Mouse (Mus musculus): ENCODE measurements around the gene Fbxw8. TPM values are rescaled to one million over a fixed set of nuclear protein-coding genes. Genes with fewer than 3 reads are reported as not detected.

Gene Fbxw8
- total and polyA plus RNA-seq, 2 experiments from 2014 or later: 14.4 to 43.0 TPM

GRCm38 (mm10) chr5:118047091-118047757, 108.0 kb downstream of the Fbxw8 start:
- DNase-seq (ENCODE audit: low spot score) (no peak), ATAC-seq (ENCODE audit: low FRiP score) (no peak)
- no peak overlapping the region for H3K4me2 ChIP-seq (ENCODE audit: low read depth, low read length, poor library complexity, severe bottlenecking)
- no peaks in the 10 kb centered on the region for H3K27me3 ChIP-seq (ENCODE audit: insufficient read depth, low read length)
- H3K9me3 ChIP-seq (ENCODE audit: low read length): no peaks in the 10 kb centered on the region
- H3K4me1 ChIP-seq (ENCODE audit: insufficient read depth, low read length): no peaks in the 10 kb centered on the region
- no peak overlapping the region for H3K4me3 ChIP-seq (ENCODE audit: low read depth, low read length)
- TF ChIP-seq CTCF (IDR thresholded peaks at IDR 0.05): no peak
- 89% methylated on average over 14 of the region's 14 CpGs for WGBS
- no peak overlapping the region for H3K9ac ChIP-seq (replicated peaks; ENCODE audit: low read length, poor library complexity, severe bottlenecking)
- H3K36me3 ChIP-seq (ENCODE audit: insufficient read depth, low read length): no peaks in the 10 kb centered on the region
- H3K27ac ChIP-seq (ENCODE audit: low read depth, low read length): no peak overlapping the region

- Histone ChIP-seq H3K4me3 (ENCODE audit: low read depth, low read length) (no peak overlapping the region), H3K9ac (replicated peaks; ENCODE audit: low read length, poor library complexity, severe bottlenecking) (no peak overlapping the region), H3K9me3 (ENCODE audit: low read length) (no peaks in the 10 kb centered on the region), H3K27ac (ENCODE audit: low read depth, low read length) (no peak overlapping the region), H3K4me2 (ENCODE audit: low read depth, low read length, poor library complexity, severe bottlenecking) (no peak overlapping the region), H3K27me3 (ENCODE audit: insufficient read depth, low read length) (no peaks in the 10 kb centered on the region), H3K4me1 (ENCODE audit: insufficient read depth, low read length) (no peaks in the 10 kb centered on the region), H3K36me3 (ENCODE audit: insufficient read depth, low read length) (no peaks in the 10 kb centered on the region)
- 96% methylated on average over 9 of the region's 9 CpGs for WGBS
- ATAC-seq (ENCODE audit: low FRiP score) (no peak), DNase-seq (ENCODE audit: low spot score) (no peak)
- TF ChIP-seq CTCF (IDR thresholded peaks at IDR 0.05): no peak
Measured at GRCm38 (mm10) chr5:118045385-118045784, 109.9 kb downstream of the Fbxw8 start.

- H3K27ac ChIP-seq (ENCODE audit: low read depth, low read length): no peak overlapping the region
- 74% methylated on average over 6 of the region's 6 CpGs for WGBS
- ATAC-seq (ENCODE audit: low FRiP score) (no peak), DNase-seq (ENCODE audit: low spot score) (peak; percentile 47)
- no peaks in the 10 kb centered on the region for H3K4me1 ChIP-seq (ENCODE audit: insufficient read depth, low read length)
- H3K27me3 ChIP-seq (ENCODE audit: insufficient read depth, low read length): no peaks in the 10 kb centered on the region
- TF ChIP-seq CTCF (IDR thresholded peaks at IDR 0.05): no peak
- no peak overlapping the region for H3K4me3 ChIP-seq (ENCODE audit: low read depth, low read length)
- no peak overlapping the region for H3K9ac ChIP-seq (replicated peaks; ENCODE audit: low read length, poor library complexity, severe bottlenecking)
- H3K4me2 ChIP-seq (ENCODE audit: low read depth, low read length, poor library complexity, severe bottlenecking): no peak overlapping the region
- no peaks in the 10 kb centered on the region for H3K9me3 ChIP-seq (ENCODE audit: low read length)
- no peaks in the 10 kb centered on the region for H3K36me3 ChIP-seq (ENCODE audit: insufficient read depth, low read length)
Measured at GRCm38 (mm10) chr5:118044907-118045306, 110.4 kb downstream of the Fbxw8 start.

- TF ChIP-seq CTCF (IDR thresholded peaks at IDR 0.05): no peak
- H3K27me3 ChIP-seq (ENCODE audit: insufficient read depth, low read length): no peaks in the 10 kb centered on the region
- H3K27ac ChIP-seq (ENCODE audit: low read depth, low read length): no peak overlapping the region
- no peaks in the 10 kb centered on the region for H3K36me3 ChIP-seq (ENCODE audit: insufficient read depth, low read length)
- DNase-seq (ENCODE audit: low spot score) (no peak), ATAC-seq (ENCODE audit: low FRiP score) (no peak)
- H3K9ac ChIP-seq (replicated peaks; ENCODE audit: low read length, poor library complexity, severe bottlenecking): no peak overlapping the region
- H3K4me1 ChIP-seq (ENCODE audit: insufficient read depth, low read length): no peaks in the 10 kb centered on the region; the same call in 1 of the 2 replicates
- H3K4me2 ChIP-seq (ENCODE audit: low read depth, low read length, poor library complexity, severe bottlenecking): no peak overlapping the region
- no peak overlapping the region for H3K4me3 ChIP-seq (ENCODE audit: low read depth, low read length)
- H3K9me3 ChIP-seq (ENCODE audit: low read length): no peaks in the 10 kb centered on the region
- 82% methylated on average over 4 of the region's 4 CpGs for WGBS
Measured at GRCm38 (mm10) chr5:118043761-118044160, 111.5 kb downstream of the Fbxw8 start.

- Histone ChIP-seq H3K4me2 (ENCODE audit: low read depth, low read length, poor library complexity, severe bottlenecking) (no peak overlapping the region), H3K4me3 (ENCODE audit: low read depth, low read length) (no peak overlapping the region), H3K9me3 (ENCODE audit: low read length) (no peaks in the 10 kb centered on the region), H3K9ac (replicated peaks; ENCODE audit: low read length, poor library complexity, severe bottlenecking) (no peak overlapping the region), H3K27ac (ENCODE audit: low read depth, low read length) (no peak overlapping the region), H3K27me3 (ENCODE audit: insufficient read depth, low read length) (no peaks in the 10 kb centered on the region), H3K36me3 (ENCODE audit: insufficient read depth, low read length) (no peaks in the 10 kb centered on the region), H3K4me1 (ENCODE audit: insufficient read depth, low read length) (no peaks in the 10 kb centered on the region; the same call in 1 of the 2 replicates)
- 87% methylated on average over 6 of the region's 6 CpGs for WGBS
- ATAC-seq (ENCODE audit: low FRiP score) (no peak), DNase-seq (ENCODE audit: low spot score) (peak; percentile 74)
- TF ChIP-seq CTCF (IDR thresholded peaks at IDR 0.05): no peak
Measured at GRCm38 (mm10) chr5:118042599-118042998, 112.7 kb downstream of the Fbxw8 start.

GRCm38 (mm10) chr5:118039241-118039668, 116.0 kb downstream of the Fbxw8 start:
- ATAC-seq (ENCODE audit: low FRiP score) (no peak), DNase-seq (ENCODE audit: low spot score) (peak; percentile 26)
- H3K27ac ChIP-seq (ENCODE audit: low read depth, low read length): no peak overlapping the region
- no peaks in the 10 kb centered on the region for H3K36me3 ChIP-seq (ENCODE audit: insufficient read depth, low read length)
- H3K27me3 ChIP-seq (ENCODE audit: insufficient read depth, low read length): no peaks in the 10 kb centered on the region
- TF ChIP-seq CTCF (IDR thresholded peaks at IDR 0.05): no peak
- H3K4me2 ChIP-seq (ENCODE audit: low read depth, low read length, poor library complexity, severe bottlenecking): no peak overlapping the region
- no peak overlapping the region for H3K4me3 ChIP-seq (ENCODE audit: low read depth, low read length)
- WGBS: 21% methylated on average over 12 of the region's 12 CpGs
- H3K9ac ChIP-seq (replicated peaks; ENCODE audit: low read length, poor library complexity, severe bottlenecking): no peak overlapping the region
- no peaks in the 10 kb centered on the region; the same call in 1 of the 2 replicates for H3K4me1 ChIP-seq (ENCODE audit: insufficient read depth, low read length)
- no peaks in the 10 kb centered on the region for H3K9me3 ChIP-seq (ENCODE audit: low read length)
